ENCODE assay signal across 21 mouse cellular contexts in the genomic region with DNA sequence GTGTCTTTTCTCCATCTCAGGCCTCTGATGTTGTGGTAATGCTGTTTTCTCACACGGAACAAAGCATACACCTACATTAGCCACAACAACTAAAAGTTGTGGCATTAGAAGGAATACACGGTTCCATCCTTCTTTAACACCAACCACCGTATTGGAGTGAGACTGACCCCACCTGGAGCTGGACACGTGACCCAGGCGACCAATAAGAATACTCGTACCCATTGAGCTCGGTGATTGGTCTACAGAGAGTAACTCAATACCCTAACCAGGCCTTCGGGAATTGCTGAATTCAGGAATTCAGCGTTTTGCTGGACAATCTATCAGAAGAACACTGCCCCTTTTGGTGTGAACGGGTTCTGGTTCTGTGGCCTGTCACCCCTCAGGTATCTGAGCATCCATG. TPM values are rescaled to one million over a fixed set of nuclear protein-coding genes. Genes with fewer than 3 reads are reported as not detected.
"Had no signal": no experiment of that assay in that cellular context is flagged by ENCODE, and none has a peak within 500 bp of the region (broad histone marks: within the 10 kb centered on the region; RNA-seq: fewer than 3 reads in every experiment).

No protein-coding gene starts in this region.

- ATAC-seq: liver, postnatal 0 days; lung, postnatal 0 days; midbrain, embryonic 16.5 days had no signal

- H3K9me3 ChIP-seq: liver, embryonic 15.5 days; lung, embryonic 15.5 days; midbrain, embryonic 10.5 days; midbrain, embryonic 12.5 days; neural tube, embryonic 12.5 days had no signal

- H3K4me1 ChIP-seq: liver, embryonic 15.5 days; lung, embryonic 15.5 days; midbrain, embryonic 10.5 days; midbrain, embryonic 12.5 days; neural tube, embryonic 12.5 days had no signal

- H3K27ac ChIP-seq: liver, embryonic 15.5 days; lung, embryonic 15.5 days; midbrain, embryonic 10.5 days; midbrain, embryonic 12.5 days; neural tube, embryonic 12.5 days had no signal

- H3K36me3 ChIP-seq: liver, embryonic 15.5 days; lung, embryonic 15.5 days; midbrain, embryonic 10.5 days; midbrain, embryonic 12.5 days; neural tube, embryonic 12.5 days had no signal

- H3K4me3 ChIP-seq: liver, embryonic 15.5 days; lung, embryonic 15.5 days; midbrain, embryonic 10.5 days; midbrain, embryonic 12.5 days; neural tube, embryonic 12.5 days had no signal

- H3K9ac ChIP-seq: liver, embryonic 15.5 days; liver, postnatal 0 days; lung, embryonic 15.5 days; midbrain, embryonic 12.5 days; neural tube, embryonic 12.5 days had no signal

- DNase-seq: liver, postnatal 0 days; lung, adult 2 months; lung, postnatal 14 days; lung, postnatal 36 days; midbrain, embryonic 14.5 days; right cerebral cortex, postnatal 14 days; thymus, adult 2 months; thymus, postnatal 25 days; thymus, postnatal 4 days had no signal

- H3K27me3 ChIP-seq: liver, embryonic 15.5 days; lung, embryonic 15.5 days; midbrain, embryonic 12.5 days; neural tube, embryonic 12.5 days had no signal

RNA-seq across cellular contexts. Expression of a gene that starts 5.1 kb away (rescaled TPM):
- total RNA-seq: megakaryocyte, adult 5-6 weeks; megakaryocyte-erythroid progenitor cell, adult 5-6 weeks; neutrophil, adult 5-6 weeks had no signal
- polyA plus RNA-seq: liver, embryonic 15.5 days; liver, postnatal 0 days; midbrain, embryonic 10.5 days; spleen, adult 2 months had no signal

RNA-seq across cellular contexts. Expression of a gene that starts 28.2 kb away (rescaled TPM):
- total RNA-seq: megakaryocyte-erythroid progenitor cell, adult 5-6 weeks; neutrophil, adult 5-6 weeks had no signal
- polyA plus RNA-seq: midbrain, embryonic 10.5 days; stomach, embryonic 14.5 days had no signal
